Mouse (Mus musculus) cortical plate, adult 2 months (tissue): ENCODE measurements at regions not wholly inside any gene's neighbourhood (a gene's known extent, or its start where the extent isn't known, plus 50 kb on each side); places are given as distances from the start of the nearest gene placed in this dataset.

Experiments
- CTCF ChIP-seq: fragments of 200-500 bp; IDR thresholded peaks from 2 replicates; pipeline ENCODE4 v1.5.1; 2011; ENCODE audit warnings: mild to moderate bottlenecking, control low read depth, low read length; ENCODE audit not compliant: insufficient read depth; ENCODE audit errors: extremely low read depth
- POLR2A ChIP-seq: fragments of 200-500 bp; IDR thresholded peaks from 2 replicates; pipeline ENCODE4 v1.6.1; 2011; ENCODE audit warnings: mild to moderate bottlenecking, low read length, control low read depth; ENCODE audit not compliant: insufficient read depth; ENCODE audit errors: extremely low read depth

DNA sequence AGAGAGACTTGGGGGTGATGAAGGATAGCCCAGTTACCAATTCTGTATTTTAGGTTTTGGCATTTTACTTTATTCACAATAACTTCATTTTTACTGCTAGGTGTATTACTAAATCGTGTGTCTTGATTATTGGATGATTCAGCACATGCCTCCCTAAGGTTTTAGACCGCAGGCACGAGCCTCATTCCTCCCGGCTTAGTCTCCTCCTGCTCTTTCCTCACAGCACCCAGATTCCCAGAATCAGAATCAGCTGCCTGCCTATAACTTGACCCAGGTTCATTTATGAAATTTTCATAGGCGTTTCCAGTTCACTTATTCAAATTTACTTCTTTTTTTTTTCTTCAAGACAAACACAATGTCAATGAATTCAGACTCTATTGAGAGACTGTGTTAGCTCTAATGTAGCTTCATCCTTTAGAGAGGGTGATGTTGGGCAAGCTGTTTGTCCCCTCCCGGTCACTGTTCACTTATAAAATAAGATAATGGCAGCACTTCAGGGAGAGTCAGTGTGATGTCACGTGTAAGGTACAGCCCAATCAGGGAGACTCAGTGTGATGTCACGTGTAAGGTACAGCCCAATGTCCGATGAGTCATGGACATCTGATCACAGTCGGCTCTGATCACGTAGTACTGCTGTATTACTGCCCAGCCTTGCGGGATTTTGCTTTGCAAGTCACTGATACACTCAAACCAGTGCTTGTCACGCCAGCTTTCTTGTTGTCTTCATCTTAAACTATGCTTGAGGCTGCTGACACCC, 127.6 kb upstream of the Daam1 start:
- no peak for TF ChIP-seq POLR2A
- TF ChIP-seq CTCF: no peak
